Mouse (Mus musculus): Measurements from ENCODE around the gene Syt8. TPM values are rescaled to one million over a fixed set of nuclear protein-coding genes. Genes with fewer than 3 reads are reported as not detected.

The Syt8 gene
- polyA plus RNA-seq, 1 experiment from 2014 or later: 3.8 TPM

GRCm38 (mm10) chr7:142482256-142482609, 47.6 kb downstream of the Syt8 start:
- peak overlapping the region; percentile 99 for H3K27ac ChIP-seq (ENCODE audit: low read depth)
- H3K4me2 ChIP-seq (ENCODE audit: low read length): peak overlapping the region; percentile 57
- DNase-seq (ENCODE audit: low spot score): no peak
- ATAC-seq (replicated peaks; ENCODE audit: low FRiP score, low TSS enrichment, low read depth): peak; percentile 42
- peak overlapping the region; percentile 69 for H3K9ac ChIP-seq (ENCODE audit: low read length)
- no peaks in the 10 kb centered on the region for H3K9me3 ChIP-seq (ENCODE audit: control insufficient read depth, low read length)
- peaks cover 64% of the 10 kb centered on the region for H3K4me1 ChIP-seq (replicated peaks; ENCODE audit: control insufficient read depth, insufficient read depth, low read length)
- WGBS: 15% methylated on average over 6 of the region's 6 CpGs
- H3K4me3 ChIP-seq (ENCODE audit: low read depth, low read length): 0 out of 2 replicates have a peak overlapping the region, but pooled peaks have one; percentile 16
- peaks cover 38% of the 10 kb centered on the region for H3K36me3 ChIP-seq (ENCODE audit: control insufficient read depth, insufficient read depth, low read length)
- H3K27me3 ChIP-seq (replicated peaks; ENCODE audit: control insufficient read depth, insufficient read depth, low read length): no peaks in the 10 kb centered on the region

GRCm38 (mm10) chr7:142483136-142483535, 48.5 kb downstream of the Syt8 start:
- peak overlapping the region; percentile 69 for H3K9ac ChIP-seq (ENCODE audit: low read length)
- peaks cover 36% of the 10 kb centered on the region for H3K36me3 ChIP-seq (ENCODE audit: control insufficient read depth, insufficient read depth, low read length)
- peak overlapping the region; percentile 99 for H3K27ac ChIP-seq (ENCODE audit: low read depth)
- H3K9me3 ChIP-seq (ENCODE audit: control insufficient read depth, low read length): no peaks in the 10 kb centered on the region
- peak; percentile 42 for ATAC-seq (replicated peaks; ENCODE audit: low FRiP score, low TSS enrichment, low read depth)
- 18% methylated on average over 11 of the region's 11 CpGs for WGBS
- peaks cover 67% of the 10 kb centered on the region for H3K4me1 ChIP-seq (replicated peaks; ENCODE audit: control insufficient read depth, insufficient read depth, low read length)
- H3K27me3 ChIP-seq (replicated peaks; ENCODE audit: control insufficient read depth, insufficient read depth, low read length): no peaks in the 10 kb centered on the region
- no peak overlapping the region for H3K4me3 ChIP-seq (ENCODE audit: low read depth, low read length)
- no peak overlapping the region for H3K4me2 ChIP-seq (ENCODE audit: low read length)
- no peak for DNase-seq (ENCODE audit: low spot score)

GRCm38 (mm10) chr7:142484780-142485179, 50.1 kb downstream of the Syt8 start:
- no peak overlapping the region for H3K4me2 ChIP-seq (ENCODE audit: low read length)
- H3K9ac ChIP-seq (ENCODE audit: low read length): no peak overlapping the region
- H3K36me3 ChIP-seq (ENCODE audit: control insufficient read depth, insufficient read depth, low read length): peaks cover 51% of the 10 kb centered on the region
- H3K27me3 ChIP-seq (replicated peaks; ENCODE audit: control insufficient read depth, insufficient read depth, low read length): no peaks in the 10 kb centered on the region
- peaks cover 61% of the 10 kb centered on the region for H3K4me1 ChIP-seq (replicated peaks; ENCODE audit: control insufficient read depth, insufficient read depth, low read length)
- no peak for ATAC-seq (replicated peaks; ENCODE audit: low FRiP score, low TSS enrichment, low read depth)
- H3K4me3 ChIP-seq (ENCODE audit: low read depth, low read length): no peak overlapping the region
- 72% methylated on average over 12 of the region's 12 CpGs for WGBS
- H3K9me3 ChIP-seq (ENCODE audit: control insufficient read depth, low read length): no peaks in the 10 kb centered on the region
- peak overlapping the region; percentile 99 for H3K27ac ChIP-seq (ENCODE audit: low read depth)
- DNase-seq (ENCODE audit: low spot score): no peak

- Histone ChIP-seq H3K4me1 (replicated peaks; ENCODE audit: control insufficient read depth, insufficient read depth, low read length) (peaks cover 48% of the 10 kb centered on the region), H3K36me3 (ENCODE audit: control insufficient read depth, insufficient read depth, low read length) (peaks cover 69% of the 10 kb centered on the region), H3K4me3 (ENCODE audit: low read depth, low read length) (no peak overlapping the region), H3K4me2 (ENCODE audit: low read length) (no peak overlapping the region), H3K27ac (ENCODE audit: low read depth) (peak overlapping the region; percentile 99), H3K9me3 (ENCODE audit: control insufficient read depth, low read length) (no peaks in the 10 kb centered on the region), H3K9ac (ENCODE audit: low read length) (no peak overlapping the region), H3K27me3 (replicated peaks; ENCODE audit: control insufficient read depth, insufficient read depth, low read length) (no peaks in the 10 kb centered on the region)
- DNase-seq (ENCODE audit: low spot score) (no peak), ATAC-seq (replicated peaks; ENCODE audit: low FRiP score, low TSS enrichment, low read depth) (no peak)
- WGBS: 65% methylated on average over 8 of the region's 8 CpGs
Measured at GRCm38 (mm10) chr7:142486751-142487162, 52.1 kb downstream of the Syt8 start.

GRCm38 (mm10) chr7:142487341-142487859, 52.8 kb downstream of the Syt8 start:
- H3K27ac ChIP-seq (ENCODE audit: low read depth): peak overlapping the region; percentile 99
- H3K4me3 ChIP-seq (ENCODE audit: low read depth, low read length): no peak overlapping the region
- peak overlapping the region; percentile 11; the same call in 1 of the 2 replicates for H3K9ac ChIP-seq (ENCODE audit: low read length)
- 19% methylated on average over 9 of the region's 9 CpGs for WGBS
- peak; percentile 21; the same call in 1 of the 2 replicates for ATAC-seq (replicated peaks; ENCODE audit: low FRiP score, low TSS enrichment, low read depth)
- H3K4me2 ChIP-seq (ENCODE audit: low read length): 0 out of 2 replicates have a peak overlapping the region, but pooled peaks have one; percentile 0
- no peaks in the 10 kb centered on the region for H3K27me3 ChIP-seq (replicated peaks; ENCODE audit: control insufficient read depth, insufficient read depth, low read length)
- peak; percentile 75 for DNase-seq (ENCODE audit: low spot score)
- peaks cover 41% of the 10 kb centered on the region for H3K4me1 ChIP-seq (replicated peaks; ENCODE audit: control insufficient read depth, insufficient read depth, low read length)
- peaks cover 75% of the 10 kb centered on the region for H3K36me3 ChIP-seq (ENCODE audit: control insufficient read depth, insufficient read depth, low read length)
- no peaks in the 10 kb centered on the region for H3K9me3 ChIP-seq (ENCODE audit: control insufficient read depth, low read length)

GRCm38 (mm10) chr7:142488053-142488452, 53.4 kb downstream of the Syt8 start:
- Histone ChIP-seq H3K36me3 (ENCODE audit: control insufficient read depth, insufficient read depth, low read length) (peaks cover 82% of the 10 kb centered on the region), H3K27ac (ENCODE audit: low read depth) (peak overlapping the region; percentile 99; the same call in 1 of the 2 replicates), H3K4me3 (ENCODE audit: low read depth, low read length) (no peak overlapping the region), H3K27me3 (replicated peaks; ENCODE audit: control insufficient read depth, insufficient read depth, low read length) (no peaks in the 10 kb centered on the region), H3K9ac (ENCODE audit: low read length) (no peak overlapping the region), H3K4me2 (ENCODE audit: low read length) (no peak overlapping the region), H3K9me3 (ENCODE audit: control insufficient read depth, low read length) (no peaks in the 10 kb centered on the region), H3K4me1 (replicated peaks; ENCODE audit: control insufficient read depth, insufficient read depth, low read length) (peaks cover 35% of the 10 kb centered on the region)
- WGBS: 61% methylated on average over 3 of the region's 3 CpGs
- DNase-seq (ENCODE audit: low spot score) (no peak), ATAC-seq (replicated peaks; ENCODE audit: low FRiP score, low TSS enrichment, low read depth) (no peak)

Other genes with a start within 250 kb of the Syt8 start
- gene Gm10153, start 244.5 kb upstream of the Syt8 start, polyA plus RNA-seq (2014; fragmentation: Nextera tagmentation; extraction: Ambion mirVana): not detected in 2 replicates
- gene Krtap5-3, start 233.5 kb upstream of the Syt8 start, polyA plus RNA-seq (2014; fragmentation: Nextera tagmentation; extraction: Ambion mirVana): not detected in 2 replicates
- not detected in 2 replicates for gene Gm7579, start 223.0 kb upstream of the Syt8 start, polyA plus RNA-seq (2014; fragmentation: Nextera tagmentation; extraction: Ambion mirVana)
- gene Krtap5-5, start 204.9 kb upstream of the Syt8 start, polyA plus RNA-seq (2014; fragmentation: Nextera tagmentation; extraction: Ambion mirVana): not detected in 2 replicates
- gene Gm40460, start 193.8 kb upstream of the Syt8 start, polyA plus RNA-seq (2014; fragmentation: Nextera tagmentation; extraction: Ambion mirVana): not detected in 2 replicates
- not detected in 2 replicates for gene Gm2431, start 176.5 kb upstream of the Syt8 start, polyA plus RNA-seq (2014; fragmentation: Nextera tagmentation; extraction: Ambion mirVana)
- not detected in 2 replicates for gene Gm4559, start 160.5 kb upstream of the Syt8 start, polyA plus RNA-seq (2014; fragmentation: Nextera tagmentation; extraction: Ambion mirVana)
- gene Krtap5-1, start 137.7 kb upstream of the Syt8 start, polyA plus RNA-seq (2014; fragmentation: Nextera tagmentation; extraction: Ambion mirVana): 0.42 TPM in 1 of 2 replicates, not detected in the other
- not detected in 2 replicates for gene Krtap5-4, start 131.3 kb upstream of the Syt8 start, polyA plus RNA-seq (2014; fragmentation: Nextera tagmentation; extraction: Ambion mirVana)
- 1.7 and 2.1 TPM in 2 replicates for gene Ifitm10, start 61.1 kb upstream of the Syt8 start, polyA plus RNA-seq (2014; fragmentation: Nextera tagmentation; extraction: Ambion mirVana)
- 0.54 TPM in 1 of 2 replicates, not detected in the other for gene Gm49369, start 52.2 kb upstream of the Syt8 start, polyA plus RNA-seq (2014; fragmentation: Nextera tagmentation; extraction: Ambion mirVana)
- gene Ctsd, start 46.8 kb upstream of the Syt8 start, polyA plus RNA-seq (2014; fragmentation: Nextera tagmentation; extraction: Ambion mirVana): 245 and 248 TPM in 2 replicates
- gene Tnni2, start 7.0 kb downstream of the Syt8 start, polyA plus RNA-seq (2014; fragmentation: Nextera tagmentation; extraction: Ambion mirVana): 1.7 and 3.2 TPM in 2 replicates
- 145 and 153 TPM in 2 replicates for gene Lsp1, start 26.0 kb downstream of the Syt8 start, polyA plus RNA-seq (2014; fragmentation: Nextera tagmentation; extraction: Ambion mirVana)
- gene Tnnt3, start 64.0 kb downstream of the Syt8 start, polyA plus RNA-seq (2014; fragmentation: Nextera tagmentation; extraction: Ambion mirVana): 1.5 and 2.4 TPM in 2 replicates
- gene Mrpl23, start 97.8 kb downstream of the Syt8 start, polyA plus RNA-seq (2014; fragmentation: Nextera tagmentation; extraction: Ambion mirVana): 36.1 and 45.8 TPM in 2 replicates
- 960 and 1,030 TPM in 2 replicates for gene Igf2, start 232.0 kb downstream of the Syt8 start, polyA plus RNA-seq (2014; fragmentation: Nextera tagmentation; extraction: Ambion mirVana)
- gene Gm49394, start 235.1 kb downstream of the Syt8 start, polyA plus RNA-seq (2014; fragmentation: Nextera tagmentation; extraction: Ambion mirVana): 0.13 and 0.24 TPM in 2 replicates